Mouse (Mus musculus): Measurements from ENCODE around the gene Nfkbia. TPM values are rescaled to one million over a fixed set of nuclear protein-coding genes. Genes with fewer than 3 reads are reported as not detected.

The Nfkbia gene
- total RNA-seq, 2 experiments from 2014 or later = 33.8 to 54.4 TPM

- DNase-seq (ENCODE audit: low spot score in 2 of 2) = no peak
Measured at GRCm38 (mm10) chr12:55466816-55467215, 25.6 kb downstream of the Nfkbia start.

DNA sequence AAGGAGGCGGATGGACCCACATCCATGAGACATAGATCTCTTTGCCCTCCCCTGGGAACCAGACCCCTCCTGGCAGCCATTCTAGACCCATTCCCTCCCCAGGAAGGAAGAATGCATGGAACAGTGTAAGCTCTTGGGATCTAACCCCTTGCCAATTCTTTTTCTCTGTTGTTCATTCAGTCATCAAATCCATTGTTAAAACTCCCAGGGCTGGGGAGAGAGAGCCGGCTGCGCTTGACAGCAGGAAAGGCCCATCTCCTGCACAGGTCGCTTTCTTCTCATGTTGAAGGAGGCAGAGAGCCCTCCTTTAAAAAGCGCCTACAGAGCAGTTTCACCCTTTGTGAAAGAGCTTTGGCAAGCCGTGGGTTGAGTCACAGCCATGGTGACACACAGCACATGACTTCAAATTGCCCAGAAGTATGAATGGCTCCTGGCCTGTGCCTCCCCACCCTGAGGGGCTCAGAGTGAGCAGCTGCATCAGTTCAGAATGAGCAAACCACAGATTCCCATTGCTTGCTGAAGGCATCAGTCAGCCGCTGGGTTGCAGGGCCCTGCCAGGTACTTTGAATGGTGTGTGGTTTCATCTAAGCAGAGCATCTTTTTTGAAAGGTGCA lies 26.3 kb downstream of the Nfkbia start:
- no peak for DNase-seq (ENCODE audit: low spot score in 2 of 2)

- DNase-seq (ENCODE audit: low spot score in 2 of 2) = no peak
Measured at GRCm38 (mm10) chr12:55465401-55465983, 27.0 kb downstream of the Nfkbia start.

DNA sequence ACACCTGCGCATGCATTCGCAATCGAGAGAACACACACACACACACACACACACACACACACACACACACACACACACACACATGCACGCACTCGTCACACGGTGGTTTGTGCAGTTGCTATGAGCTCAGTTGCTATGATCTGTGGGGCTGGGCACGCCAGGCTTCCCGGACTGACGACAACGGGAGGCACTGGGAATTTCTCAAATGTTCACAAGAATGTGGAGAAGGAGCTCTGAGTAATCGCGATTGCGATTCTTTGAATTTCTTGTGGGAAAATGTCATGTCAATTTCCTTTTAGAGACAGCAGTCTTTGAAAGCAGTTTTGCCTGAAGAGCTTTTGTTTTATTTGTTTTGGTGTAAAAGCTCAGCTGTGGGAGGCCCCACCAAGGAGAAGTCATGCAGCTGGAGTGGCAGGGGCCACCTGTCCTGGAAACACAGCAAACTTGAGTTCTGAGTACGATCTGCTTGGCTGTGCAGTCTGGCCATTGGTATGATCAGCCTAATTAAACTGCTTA lies 27.5 kb downstream of the Nfkbia start:
- DNase-seq (ENCODE audit: low spot score in 2 of 2) = peak in 1 of 2 experiments; percentile 49

- peak; percentile 43 to 70 for DNase-seq (ENCODE audit: low spot score in 2 of 2)
Measured at GRCm38 (mm10) chr12:55463992-55464845, 28.2 kb downstream of the Nfkbia start.

- no peak for DNase-seq (ENCODE audit: low spot score in 2 of 2)
Measured at GRCm38 (mm10) chr12:55463087-55463486, 29.4 kb downstream of the Nfkbia start.

DNA sequence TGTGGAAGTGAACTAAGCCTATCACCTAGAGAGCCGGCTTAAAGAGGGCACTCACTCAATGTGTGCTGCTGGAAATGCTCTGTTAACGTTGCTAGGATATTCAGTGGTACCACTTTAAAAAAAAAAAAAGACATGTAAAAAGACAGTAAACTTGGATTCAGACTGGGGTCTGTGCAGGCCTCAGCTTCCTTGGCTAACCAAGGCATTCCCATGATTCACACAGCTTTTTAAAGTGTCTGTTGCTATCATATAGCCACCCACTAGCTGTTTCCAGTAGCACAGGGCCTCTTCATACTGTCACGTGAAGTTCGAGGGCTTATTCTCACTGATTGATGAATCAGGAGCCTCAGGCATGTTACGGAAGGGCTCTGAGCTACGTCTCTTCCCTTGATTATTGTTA lies 30.0 kb downstream of the Nfkbia start:
- no peak for DNase-seq (ENCODE audit: low spot score in 2 of 2)

DNA sequence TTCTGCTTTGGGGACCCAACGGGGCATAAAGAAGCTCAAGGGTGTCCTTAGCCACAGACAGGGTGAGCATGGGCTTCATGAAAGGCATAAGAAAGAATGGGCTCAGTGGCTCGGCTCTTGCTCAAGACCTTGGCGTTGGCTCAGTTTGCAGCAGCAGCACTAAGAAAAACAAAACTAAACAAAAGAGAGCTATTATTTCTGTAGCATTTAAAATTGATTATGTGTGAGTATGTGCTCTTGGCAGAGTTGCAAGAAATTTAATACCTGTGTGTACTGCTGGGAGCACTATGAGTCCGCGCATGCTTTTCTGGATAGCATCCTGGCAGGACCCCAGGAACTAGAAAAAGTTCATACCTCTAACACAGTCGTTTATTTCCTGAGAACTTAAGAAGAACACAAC lies 30.7 kb downstream of the Nfkbia start:
- no peak for DNase-seq (ENCODE audit: low spot score in 2 of 2)

DNA sequence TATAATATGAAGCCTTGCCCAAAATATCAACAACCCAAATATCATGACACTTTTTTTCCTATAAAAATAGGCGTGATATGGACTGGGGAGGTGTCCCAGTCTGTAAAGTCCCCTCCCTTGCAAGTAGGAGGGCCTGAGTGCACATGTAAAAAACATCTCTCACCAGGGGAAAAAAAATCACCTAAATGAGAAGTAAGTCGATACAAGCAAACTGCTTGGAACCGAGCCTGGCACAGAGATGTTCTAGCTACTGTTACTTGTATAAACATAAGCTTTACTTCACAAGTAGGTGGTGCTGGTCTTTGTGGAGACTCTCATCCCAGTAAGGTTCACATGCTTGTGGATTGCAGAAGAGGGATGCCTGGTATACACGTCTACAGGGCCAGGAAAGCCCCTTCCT lies 31.5 kb downstream of the Nfkbia start:
- no peak for DNase-seq (ENCODE audit: low spot score in 2 of 2)

GRCm38 (mm10) chr12:55459739-55460138 lies 32.7 kb downstream of the Nfkbia start:
- DNase-seq (ENCODE audit: low spot score in 2 of 2) = no peak

DNA sequence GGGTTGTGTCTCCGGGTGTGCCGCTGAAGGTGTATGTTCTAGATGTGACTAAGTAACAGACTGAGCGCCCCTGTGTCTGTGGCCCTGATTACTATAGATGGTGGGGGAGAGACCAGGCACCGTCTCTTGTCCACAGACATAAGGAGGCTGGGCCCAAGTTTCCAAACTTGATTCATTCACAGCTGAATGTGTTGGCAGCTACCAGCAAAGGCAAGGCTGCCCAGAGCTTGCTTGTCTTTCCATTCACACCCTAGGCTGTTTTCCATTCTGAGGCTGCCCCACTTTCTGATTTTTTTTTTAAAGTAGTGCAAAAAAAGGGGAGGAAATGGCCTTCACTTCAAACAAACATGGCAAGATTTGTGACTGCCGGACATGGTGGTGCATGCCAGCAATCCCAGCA lies 35.6 kb downstream of the Nfkbia start:
- DNase-seq (ENCODE audit: low spot score in 2 of 2) = peak in 1 of 2 experiments; percentile 35

DNA sequence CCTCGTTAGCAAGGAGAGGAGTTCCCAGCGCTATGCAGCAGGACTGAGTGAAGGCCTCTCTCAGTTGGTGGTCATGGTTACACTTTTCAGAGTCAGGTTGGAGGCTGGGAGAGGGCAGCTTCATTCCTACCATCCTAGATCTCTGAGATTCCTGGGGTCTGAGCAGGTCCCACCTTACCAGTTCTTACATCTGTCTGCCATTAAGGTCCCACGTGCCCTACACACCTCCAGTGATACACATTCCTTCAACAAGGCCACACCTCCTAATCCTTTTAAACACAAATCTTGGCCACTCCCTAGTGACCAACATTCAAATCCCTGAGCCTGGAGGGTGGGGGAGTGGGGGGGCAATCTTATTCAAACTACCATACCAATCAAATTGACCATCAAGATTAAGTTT lies 36.3 kb downstream of the Nfkbia start:
- DNase-seq (ENCODE audit: low spot score in 2 of 2) = no peak

- DNase-seq (ENCODE audit: low spot score in 2 of 2) = no peak
Measured at GRCm38 (mm10) chr12:55455206-55455605, 37.2 kb downstream of the Nfkbia start.

DNA sequence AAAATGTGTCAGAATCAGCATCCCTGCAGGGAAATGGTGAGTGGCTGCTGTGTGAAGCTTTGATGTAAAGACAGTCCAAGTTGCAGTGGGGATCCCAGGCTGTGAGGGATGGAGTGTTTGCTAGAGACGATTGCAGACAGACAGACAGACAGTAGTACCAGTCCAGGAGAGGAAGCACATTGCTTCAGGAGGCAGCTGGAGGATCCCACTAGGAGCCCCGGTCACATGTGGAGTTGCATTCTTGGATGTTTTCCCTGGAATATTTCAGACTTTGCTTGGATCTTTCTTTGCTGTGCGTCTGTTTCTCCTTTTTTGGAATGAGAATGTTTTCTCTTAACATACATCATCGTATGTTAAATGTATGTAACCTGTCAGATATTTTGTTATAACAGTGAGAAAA lies 38.5 kb downstream of the Nfkbia start:
- DNase-seq (ENCODE audit: low spot score in 2 of 2) = no peak

GRCm38 (mm10) chr12:55452839-55453238 lies 39.6 kb downstream of the Nfkbia start:
- DNase-seq (ENCODE audit: low spot score in 2 of 2) = no peak

DNA sequence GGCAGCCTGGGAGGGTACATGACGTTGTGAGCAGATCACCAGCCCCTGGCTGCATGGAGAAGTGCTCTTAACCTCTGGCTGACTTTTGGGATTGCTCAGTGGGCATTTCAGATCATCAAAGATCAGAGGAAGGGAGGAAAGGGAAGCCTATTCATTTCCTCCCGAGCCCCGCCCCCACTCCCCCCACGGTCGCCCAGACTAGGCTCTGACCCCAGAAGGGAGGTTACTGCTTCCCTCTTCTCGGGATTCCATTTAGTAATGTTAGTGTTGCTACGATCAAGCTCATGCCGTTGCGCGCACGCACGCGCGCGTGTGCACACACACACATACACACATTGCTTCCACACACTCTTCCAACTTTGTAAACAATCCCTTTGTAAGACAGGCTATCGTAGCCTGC lies 42.0 kb downstream of the Nfkbia start:
- DNase-seq (ENCODE audit: low spot score in 2 of 2) = no peak

DNA sequence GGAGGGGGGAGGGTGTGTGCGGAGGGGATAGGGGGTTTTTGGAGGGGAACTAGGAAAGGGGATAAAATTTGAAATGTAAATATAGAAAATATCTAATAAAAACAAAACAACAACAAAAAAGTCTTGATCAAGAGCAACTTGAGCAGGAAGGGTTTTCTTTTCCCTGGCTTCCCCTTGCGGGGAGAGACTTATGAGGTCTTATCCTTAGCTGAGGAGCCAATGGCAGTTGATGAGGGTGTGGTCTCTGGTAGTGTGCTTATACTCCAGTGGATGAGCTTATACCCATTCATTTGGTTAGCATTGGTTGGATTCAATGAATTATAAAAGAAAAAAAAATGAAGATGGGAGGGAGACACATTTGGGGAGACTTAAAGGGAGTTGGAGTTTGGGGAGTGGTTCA lies 43.4 kb downstream of the Nfkbia start:
- no peak for DNase-seq (ENCODE audit: low spot score in 2 of 2)

DNA sequence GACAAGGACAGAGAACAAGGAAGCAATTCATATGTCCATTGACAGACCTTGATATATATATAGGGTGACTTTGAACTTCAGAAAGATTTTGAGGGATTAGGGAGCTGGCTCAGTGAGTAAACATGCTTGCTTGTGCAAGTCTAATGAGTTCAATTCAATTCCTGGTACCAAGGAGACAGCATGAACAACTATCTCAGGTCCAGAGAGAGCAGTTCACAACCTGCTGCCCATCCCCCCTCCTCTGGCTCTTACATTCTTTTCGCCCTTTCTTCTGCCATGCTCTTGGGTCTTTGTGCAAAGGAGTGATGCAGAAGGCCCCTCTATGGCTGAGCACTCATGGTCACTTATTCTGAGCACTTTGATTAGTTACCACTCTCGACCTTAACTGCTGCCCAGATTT lies 44.0 kb downstream of the Nfkbia start:
- no peak for DNase-seq (ENCODE audit: low spot score in 2 of 2)

GRCm38 (mm10) chr12:55447396-55447760 lies 45.1 kb downstream of the Nfkbia start:
- no peak for DNase-seq (ENCODE audit: low spot score in 2 of 2)

DNA sequence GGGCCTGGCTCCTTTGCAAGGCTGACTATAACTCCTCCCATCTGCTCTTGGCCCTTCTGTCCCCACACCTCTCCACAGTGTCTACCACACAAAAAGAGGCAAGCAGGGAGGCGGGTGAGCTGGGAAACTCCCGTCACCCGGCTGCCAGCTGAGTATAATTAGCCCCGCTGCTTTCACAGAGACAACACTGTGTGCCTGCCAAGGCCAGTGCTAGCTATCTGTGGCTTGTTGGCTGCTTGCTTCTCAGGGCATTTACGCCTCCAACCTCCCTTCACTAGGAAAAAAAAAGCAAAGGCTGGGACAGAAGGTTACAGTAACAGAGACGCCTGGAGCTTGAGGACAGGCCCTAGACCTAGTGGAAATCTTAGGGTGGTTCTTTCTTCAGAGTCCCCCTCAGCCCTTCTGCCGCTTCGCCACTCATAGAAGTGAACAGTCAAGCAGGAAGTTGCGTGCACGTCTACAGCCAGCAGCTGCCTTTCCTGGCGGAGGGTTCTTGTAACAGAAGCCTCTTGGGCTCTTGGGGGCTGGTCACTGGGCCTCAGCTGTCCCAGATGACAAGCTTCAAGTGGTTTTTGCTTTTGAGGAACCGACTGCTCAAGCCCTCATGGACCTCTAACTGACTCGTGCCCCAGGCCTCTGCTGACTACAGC lies 45.6 kb downstream of the Nfkbia start:
- peak; percentile 80 to 92 for DNase-seq (ENCODE audit: low spot score in 2 of 2)

DNA sequence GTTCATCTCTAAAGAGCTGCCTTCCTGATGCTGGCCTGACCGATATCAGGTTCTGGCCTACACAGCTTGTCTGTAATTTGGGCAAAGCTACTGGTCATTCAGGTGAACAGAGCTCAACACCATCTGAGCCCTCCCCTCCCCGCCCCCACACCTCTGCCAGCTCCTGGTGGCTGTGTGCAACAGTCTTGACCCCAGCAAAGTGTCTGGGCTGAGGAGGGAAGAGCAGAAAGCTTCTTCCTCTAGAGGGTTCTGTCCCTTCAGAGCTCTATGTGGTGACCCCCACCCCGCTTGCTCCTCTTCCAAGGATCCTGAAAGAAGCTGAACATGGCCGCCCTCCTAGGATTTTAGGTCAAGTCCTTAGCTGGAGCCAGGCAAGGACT lies 46.1 kb downstream of the Nfkbia start:
- no peak for DNase-seq (ENCODE audit: low spot score in 2 of 2)

DNA sequence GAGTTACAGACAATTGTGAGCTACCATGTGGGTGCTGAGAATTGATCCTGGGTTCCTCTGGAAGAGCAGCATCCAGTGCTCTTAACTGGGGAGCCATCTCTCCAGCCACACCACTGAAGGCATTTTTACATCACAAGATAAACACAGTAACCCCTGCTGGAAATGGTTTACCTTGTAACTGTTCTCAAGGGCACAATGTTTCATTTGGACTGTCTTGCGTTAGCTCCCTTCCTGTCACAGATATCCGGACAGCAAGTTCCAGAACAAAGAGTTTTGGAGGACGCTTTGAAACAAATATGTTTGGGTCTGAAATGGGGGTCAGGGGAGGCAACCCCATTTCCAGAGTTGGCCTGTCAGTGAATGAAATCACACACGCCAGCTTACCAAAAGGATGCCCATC lies 46.9 kb downstream of the Nfkbia start:
- no peak for DNase-seq (ENCODE audit: low spot score in 2 of 2)

Data from layer of hippocampus, adult 18-20 months (tissue).